Mouse (Mus musculus) erythroblast, embryonic 14.5 days (primary cell): ENCODE measurements around the gene Fam213a.

Source experiments
- GATA1 ChIP-seq: IDR thresholded peaks from 2 replicates; pipeline ENCODE4 v1.6.1; 2012; ENCODE audit warnings: low read length, inconsistent platforms, mixed read lengths
- TAL1 ChIP-seq: IDR thresholded peaks from 3 replicates; pipeline ENCODE4 v1.6.1; 2012; ENCODE audit warnings: low read length, inconsistent platforms, mixed read lengths

DNA sequence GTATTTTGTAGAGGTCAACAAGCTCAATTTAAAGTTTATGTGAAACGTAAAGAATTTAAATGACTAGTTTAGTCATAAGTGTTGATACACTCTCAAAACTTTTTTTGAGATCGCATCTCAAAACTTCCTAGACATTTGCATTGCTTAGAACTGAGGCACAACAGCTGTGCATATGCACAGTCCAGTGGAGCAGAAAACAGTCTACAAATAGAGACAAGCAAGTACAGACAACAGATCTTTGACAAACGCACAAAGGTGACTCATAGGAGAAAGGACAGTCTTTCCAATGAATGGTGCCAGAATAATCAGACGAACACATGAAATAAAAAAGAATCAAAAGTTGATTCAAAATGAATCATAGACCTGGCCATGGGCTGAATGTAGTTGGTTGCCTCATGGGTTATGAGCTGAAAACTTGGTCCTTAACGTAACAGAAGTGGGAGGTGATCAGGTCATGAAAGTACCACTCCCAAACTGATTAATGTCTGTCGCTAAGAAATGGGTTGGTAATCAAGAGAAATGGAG lies 17.5 kb upstream of the Fam213a start:
- TF ChIP-seq TAL1 (no peak), GATA1 (no peak)
